ENCODE assay signal across 20 mouse cellular contexts in the genomic region with DNA sequence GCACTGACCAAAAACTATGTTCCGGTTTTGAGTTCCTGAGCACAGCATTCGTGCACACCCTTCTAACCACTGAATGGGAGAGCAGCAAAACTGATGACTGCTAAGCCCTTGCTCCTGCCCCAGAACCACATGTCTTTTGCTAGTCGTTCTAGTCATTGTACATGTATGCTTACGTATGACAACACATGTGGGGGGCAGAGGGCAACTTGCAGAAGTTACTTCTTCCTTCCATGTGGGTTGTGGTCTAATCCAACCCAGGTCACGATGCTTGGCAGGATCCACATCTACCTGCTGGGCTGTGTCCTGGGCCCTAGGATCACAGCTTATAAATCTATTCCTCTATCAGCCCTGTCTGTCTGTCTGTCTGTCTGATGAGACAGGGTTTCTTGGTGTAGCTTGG. TPM values are rescaled to one million over a fixed set of nuclear protein-coding genes. Genes with fewer than 3 reads are reported as not detected.
DNase-seq lines count a peak whose midpoint lies in the region; ATAC-seq lines count a peak whose summit lies in the region.
"Had no signal": no experiment of that assay in that cellular context is flagged by ENCODE, and none has a peak within 500 bp of the region (broad histone marks: within the 10 kb centered on the region; RNA-seq: fewer than 3 reads in every experiment).

No protein-coding gene starts in this region.

- no peaks in the 10 kb centered on the region for H3K27me3 ChIP-seq in kidney, embryonic 16.5 days (ENCODE audit: insufficient read depth, low read length)
- no peaks in the 10 kb centered on the region for H3K27me3 ChIP-seq in hindbrain, embryonic 11.5 days (ENCODE audit: control insufficient read depth, insufficient read depth, low read length)
- H3K27me3 ChIP-seq: stomach, embryonic 15.5 days had no signal

- H3K36me3 ChIP-seq in kidney, embryonic 16.5 days (ENCODE audit: insufficient read depth, low read length): no peaks in the 10 kb centered on the region
- H3K36me3 ChIP-seq in macrophage (ENCODE audit: inconsistent target): no peaks in the 10 kb centered on the region
- no peaks in the 10 kb centered on the region for H3K36me3 ChIP-seq in hindbrain, embryonic 11.5 days (ENCODE audit: control insufficient read depth, insufficient read depth, low read length)
- H3K36me3 ChIP-seq: midbrain, embryonic 12.5 days; stomach, embryonic 15.5 days had no signal

- 86% methylated on average over 5 of the region's 5 CpGs for WGBS in kidney, embryonic 16.5 days
- 44% methylated on average over 5 of the region's 5 CpGs for WGBS in macrophage (ENCODE audit: missing documents)
- 92% methylated on average over 5 of the region's 5 CpGs for WGBS in hindbrain, embryonic 11.5 days

- H3K27ac ChIP-seq in kidney, embryonic 16.5 days (ENCODE audit: low read length): 0 out of 2 replicates have a peak overlapping the region, but pooled peaks have one; percentile 29
- peak overlapping the region; percentile 96 for H3K27ac ChIP-seq in macrophage
- H3K27ac ChIP-seq in hindbrain, embryonic 11.5 days (ENCODE audit: low read depth, low read length): no peak overlapping the region
- H3K27ac ChIP-seq: forebrain, embryonic 10.5 days; hindbrain, embryonic 10.5 days; midbrain, embryonic 12.5 days had no signal

- DNase-seq in heart, adult 11 months: peak; percentile 91
- DNase-seq in heart, adult 8-10 months (ENCODE audit: low spot score): no peak
- no peak for DNase-seq in kidney, postnatal 25 days
- no peak for DNase-seq in hindbrain, embryonic 11.5 days (ENCODE audit: low spot score)
- no peak for DNase-seq in frontal cortex, postnatal 36 days (ENCODE audit: low spot score in 2 of 2)
- DNase-seq: adrenal gland, adult 8-10 months; cerebellum, adult 8-10 months; gastrocnemius, postnatal 25 days; kidney, adult 9 months; lung, adult 18-20 months; thymus, adult 2 months had no signal

- H3K9ac ChIP-seq in kidney, embryonic 16.5 days (replicated peaks; ENCODE audit: low read length): no peak overlapping the region
- no peak overlapping the region for H3K9ac ChIP-seq in hindbrain, embryonic 11.5 days (ENCODE audit: low read depth, low read length)
- H3K9ac ChIP-seq: midbrain, embryonic 12.5 days; stomach, embryonic 15.5 days had no signal

- peaks cover 24% of the 10 kb centered on the region for H3K4me1 ChIP-seq in kidney, embryonic 16.5 days (ENCODE audit: insufficient read depth, low read length)
- H3K4me1 ChIP-seq in hindbrain, embryonic 11.5 days (replicated peaks; ENCODE audit: control insufficient read depth, insufficient read depth, low read length): peaks cover 8% of the 10 kb centered on the region

- no peak overlapping the region for H3K4me3 ChIP-seq in kidney, embryonic 16.5 days (ENCODE audit: low read length)
- no peak overlapping the region for H3K4me3 ChIP-seq in macrophage (ENCODE audit: inconsistent target)
- H3K4me3 ChIP-seq in hindbrain, embryonic 11.5 days (ENCODE audit: low read depth, low read length): no peak overlapping the region
- H3K4me3 ChIP-seq: forebrain, embryonic 10.5 days; hindbrain, embryonic 10.5 days; midbrain, embryonic 12.5 days; myocyte; stomach, embryonic 15.5 days had no signal

- peaks cover 22% of the 10 kb centered on the region for H3K79me2 ChIP-seq in macrophage (ENCODE audit: inconsistent target)

- no peak for ATAC-seq in kidney, embryonic 16.5 days (ENCODE audit: low FRiP score, low TSS enrichment)
- ATAC-seq in granulocyte monocyte progenitor cell, adult 5-6 weeks (replicated peaks; ENCODE audit: poor library complexity, severe bottlenecking): peak; percentile 7
- ATAC-seq in hindbrain, embryonic 11.5 days (ENCODE audit: low FRiP score): no peak
- ATAC-seq: inflammation-experienced regulatory T-cells, adult 6 months had no signal

- H3K4me2 ChIP-seq in kidney, embryonic 16.5 days (replicated peaks; ENCODE audit: low read depth, low read length): no peak overlapping the region
- no peak overlapping the region for H3K4me2 ChIP-seq in hindbrain, embryonic 11.5 days (replicated peaks; ENCODE audit: low read depth, low read length)
- H3K4me2 ChIP-seq: midbrain, embryonic 12.5 days; stomach, embryonic 15.5 days had no signal

- no peaks in the 10 kb centered on the region for H3K9me3 ChIP-seq in kidney, embryonic 16.5 days (ENCODE audit: low read length)
- no peaks in the 10 kb centered on the region for H3K9me3 ChIP-seq in hindbrain, embryonic 11.5 days (ENCODE audit: control insufficient read depth, low read length)
- H3K9me3 ChIP-seq: forebrain, embryonic 10.5 days; midbrain, embryonic 12.5 days; stomach, embryonic 15.5 days had no signal

RNA-seq across cellular contexts. Expression of gene Ppp1r12c, which starts 2.4 kb away (rescaled TPM):
- total RNA-seq in heart, adult 8-10 months (2022): 10 to 100 TPM; 55.6 to 74.8 (median 61.6) TPM
- 22.1 and 31.6 TPM in 2 replicates for polyA plus RNA-seq in kidney, embryonic 16.5 days (2015; fragmentation: Nextera tagmentation; extraction: Ambion mirVana)
- total RNA-seq in granulocyte monocyte progenitor cell, adult 5-6 weeks (2014; fragmentation: Nextera tagmentation): 92.2 and 131 TPM in 2 replicates
- 99.6 and 109 TPM in 2 replicates for total RNA-seq in granulocyte monocyte progenitor cell, adult 5-6 weeks (2017)
- 1,000 to 10,000 TPM in 4 of 26 experiments, 100 to 1,000 TPM in 22; 252 to 1,368 (median 799) TPM for total RNA-seq in macrophage (2018; cell fraction: chromatin; rRNA removed)
- 100 to 1,000 TPM in 8 of 26 experiments, 10 to 100 TPM in 18; 58.8 to 146 (median 96.2) TPM for total RNA-seq in macrophage (2018; cell fraction: cytosol; rRNA removed)
- 100 to 1,000 TPM; 121 to 560 (median 335) TPM for total RNA-seq in macrophage (2018; cell fraction: nucleus; rRNA removed)
- polyA plus RNA-seq in macrophage (2018): 102 to 126 TPM (median 108 TPM) in 3 replicates
- polyA plus RNA-seq in hindbrain, embryonic 11.5 days (2014; fragmentation: Nextera tagmentation; extraction: Ambion mirVana): 38.8 and 44.0 TPM in 2 replicates

RNA-seq across cellular contexts. Expression of gene Tnnt1, which starts 12.3 kb away (rescaled TPM):
- total RNA-seq in heart, adult 8-10 months (2022): 10 to 100 TPM; 12.4 to 22.1 (median 19.0) TPM
- polyA plus RNA-seq in kidney, embryonic 16.5 days (2015; fragmentation: Nextera tagmentation; extraction: Ambion mirVana): 20.9 and 21.6 TPM in 2 replicates
- 7.3 and 16.1 TPM in 2 replicates for total RNA-seq in granulocyte monocyte progenitor cell, adult 5-6 weeks (2014; fragmentation: Nextera tagmentation)
- total RNA-seq in granulocyte monocyte progenitor cell, adult 5-6 weeks (2017): 14.1 and 22.3 TPM in 2 replicates
- total RNA-seq in macrophage (2018; cell fraction: chromatin; rRNA removed): 1 to 10 TPM in 5 of 26 experiments, under 1 TPM in 1, not detected in 20; 0.92 to 2.8 (median 1.8) TPM
- 1 to 10 TPM in 21 of 26 experiments, under 1 TPM in 5; 0.63 to 2.5 (median 1.4) TPM for total RNA-seq in macrophage (2018; cell fraction: cytosol; rRNA removed)
- total RNA-seq in macrophage (2018; cell fraction: nucleus; rRNA removed): 1 to 10 TPM in 10 of 26 experiments, under 1 TPM in 3, not detected in 13; 0.58 to 2.8 (median 1.5) TPM
- 2.4 to 3.6 TPM (median 3.2 TPM) in 3 replicates for polyA plus RNA-seq in macrophage (2018)
- polyA plus RNA-seq in hindbrain, embryonic 11.5 days (2014; fragmentation: Nextera tagmentation; extraction: Ambion mirVana): 18.1 and 27.4 TPM in 2 replicates

RNA-seq across cellular contexts. Expression of gene Tnni3, which starts 20.2 kb away (rescaled TPM):
- over 10,000 TPM in 3 of 4 experiments, 1,000 to 10,000 TPM in 1; 9,443 to 11,840 (median 11,050) TPM for total RNA-seq in heart, adult 8-10 months (2022)
- 5.8 and 6.1 TPM in 2 replicates for polyA plus RNA-seq in kidney, embryonic 16.5 days (2015; fragmentation: Nextera tagmentation; extraction: Ambion mirVana)
- 17.0 TPM in 1 of 2 replicates, not detected in the other for total RNA-seq in granulocyte monocyte progenitor cell, adult 5-6 weeks (2014; fragmentation: Nextera tagmentation)
- 2.7 and 4.1 TPM in 2 replicates for total RNA-seq in granulocyte monocyte progenitor cell, adult 5-6 weeks (2017)
- 100 to 1,000 TPM in 9 of 26 experiments, 10 to 100 TPM in 17; 16.3 to 147 (median 47.9) TPM for total RNA-seq in macrophage (2018; cell fraction: chromatin; rRNA removed)
- 1 to 10 TPM in 8 of 26 experiments, under 1 TPM in 17, not detected in 1; 0.30 to 6.8 (median 0.89) TPM for total RNA-seq in macrophage (2018; cell fraction: cytosol; rRNA removed)
- 10 to 100 TPM; 13.1 to 93.0 (median 33.9) TPM for total RNA-seq in macrophage (2018; cell fraction: nucleus; rRNA removed)
- 0.57 to 2.9 TPM (median 2.8 TPM) in 3 replicates for polyA plus RNA-seq in macrophage (2018)
- 1.8 and 2.5 TPM in 2 replicates for polyA plus RNA-seq in hindbrain, embryonic 11.5 days (2014; fragmentation: Nextera tagmentation; extraction: Ambion mirVana)

RNA-seq across cellular contexts. Expression of gene Dnaaf3, which starts 28.4 kb away (rescaled TPM):
- 1 to 10 TPM; 2.3 to 3.0 (median 2.6) TPM for total RNA-seq in heart, adult 8-10 months (2022)
- 3.3 and 3.5 TPM in 2 replicates for polyA plus RNA-seq in kidney, embryonic 16.5 days (2015; fragmentation: Nextera tagmentation; extraction: Ambion mirVana)
- 0.81 and 2.5 TPM in 2 replicates for total RNA-seq in granulocyte monocyte progenitor cell, adult 5-6 weeks (2014; fragmentation: Nextera tagmentation)
- 0.43 and 0.88 TPM in 2 replicates for total RNA-seq in granulocyte monocyte progenitor cell, adult 5-6 weeks (2017)
- total RNA-seq in macrophage (2018; cell fraction: chromatin; rRNA removed): 10 to 100 TPM in 14 of 26 experiments, 1 to 10 TPM in 12; 4.2 to 44.0 (median 14.8) TPM
- 10 to 100 TPM in 12 of 26 experiments, 1 to 10 TPM in 14; 2.2 to 17.1 (median 6.9) TPM for total RNA-seq in macrophage (2018; cell fraction: cytosol; rRNA removed)
- 10 to 100 TPM in 18 of 26 experiments, 1 to 10 TPM in 8; 3.4 to 34.9 (median 12.7) TPM for total RNA-seq in macrophage (2018; cell fraction: nucleus; rRNA removed)
- polyA plus RNA-seq in macrophage (2018): 2.2 to 5.6 TPM (median 2.3 TPM) in 3 replicates
- polyA plus RNA-seq in hindbrain, embryonic 11.5 days (2014; fragmentation: Nextera tagmentation; extraction: Ambion mirVana): 1.2 and 1.3 TPM in 2 replicates
- total RNA-seq: gastrocnemius, postnatal 25 days had no signal

RNA-seq across cellular contexts. Expression of gene Eps8l1, which starts 43.4 kb away (rescaled TPM):
- total RNA-seq in heart, adult 8-10 months (2022): 1 to 10 TPM; 1.3 to 5.8 (median 3.6) TPM
- 8.8 and 10.1 TPM in 2 replicates for polyA plus RNA-seq in kidney, embryonic 16.5 days (2015; fragmentation: Nextera tagmentation; extraction: Ambion mirVana)
- 5.0 and 7.7 TPM in 2 replicates for total RNA-seq in granulocyte monocyte progenitor cell, adult 5-6 weeks (2014; fragmentation: Nextera tagmentation)
- total RNA-seq in granulocyte monocyte progenitor cell, adult 5-6 weeks (2017): 1.6 and 7.1 TPM in 2 replicates
- 10 to 100 TPM; 11.9 to 95.9 (median 37.0) TPM for total RNA-seq in macrophage (2018; cell fraction: chromatin; rRNA removed)
- 1 to 10 TPM in 23 of 26 experiments, under 1 TPM in 3; 0.88 to 5.4 (median 2.5) TPM for total RNA-seq in macrophage (2018; cell fraction: cytosol; rRNA removed)
- 10 to 100 TPM in 13 of 26 experiments, 1 to 10 TPM in 12, under 1 TPM in 1; 0.87 to 32.0 (median 10.2) TPM for total RNA-seq in macrophage (2018; cell fraction: nucleus; rRNA removed)
- 0.30 to 3.9 TPM (median 3.1 TPM) in 3 replicates for polyA plus RNA-seq in macrophage (2018)
- 4.6 and 4.9 TPM in 2 replicates for polyA plus RNA-seq in hindbrain, embryonic 11.5 days (2014; fragmentation: Nextera tagmentation; extraction: Ambion mirVana)
